Mouse (Mus musculus) kidney, adult 11 months (tissue): ENCODE results near the gene Kdm5d.

ENCODE experiments used
- DNase-seq: peaks from one replicate; pipeline ENCODE4 v3.0.0; 2022

Gene Kdm5d

DNA sequence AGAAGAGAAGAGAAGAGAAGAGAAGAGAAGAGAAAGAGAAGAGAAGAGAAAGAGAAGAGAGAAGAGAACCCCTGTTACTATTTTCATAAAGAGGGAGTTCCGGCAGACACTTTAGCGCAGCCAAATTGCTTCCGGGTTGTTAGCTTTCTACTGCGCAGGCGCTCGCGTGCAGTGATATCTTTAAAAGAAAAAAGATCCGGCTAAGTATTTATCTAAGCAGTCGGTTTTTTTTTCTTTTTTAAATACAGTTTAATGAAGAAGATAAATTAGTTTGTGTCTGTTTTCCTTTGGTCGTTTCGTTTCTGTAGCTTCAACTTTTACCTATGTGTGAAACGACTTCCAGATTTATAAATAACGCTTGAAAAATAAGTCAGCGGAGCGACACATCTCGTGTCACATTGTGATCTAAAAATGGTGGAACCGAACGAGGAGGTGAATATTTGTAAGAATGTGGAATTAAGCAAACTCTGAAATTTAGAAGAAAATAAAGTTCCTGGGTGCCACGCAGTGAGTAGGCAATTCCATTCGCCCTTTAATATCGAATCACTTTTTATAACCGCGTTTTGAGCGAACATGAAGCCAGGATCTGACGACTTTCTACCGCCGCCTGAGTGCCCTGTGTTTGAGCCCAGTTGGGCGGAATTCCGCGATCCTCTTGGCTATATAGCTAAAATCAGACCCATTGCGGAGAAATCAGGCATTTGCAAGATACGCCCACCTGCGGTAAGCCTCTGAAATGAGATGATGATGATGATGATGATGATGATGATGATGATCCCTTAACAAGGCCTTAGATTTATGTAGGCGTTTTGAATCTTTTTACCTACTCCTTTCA, at the start of gene Kdm5d:
Gene Kdm5d (plus strand): TSS at position 396 of the 835 bp plus-strand sequence.
- DNase-seq = no peak

DNA sequence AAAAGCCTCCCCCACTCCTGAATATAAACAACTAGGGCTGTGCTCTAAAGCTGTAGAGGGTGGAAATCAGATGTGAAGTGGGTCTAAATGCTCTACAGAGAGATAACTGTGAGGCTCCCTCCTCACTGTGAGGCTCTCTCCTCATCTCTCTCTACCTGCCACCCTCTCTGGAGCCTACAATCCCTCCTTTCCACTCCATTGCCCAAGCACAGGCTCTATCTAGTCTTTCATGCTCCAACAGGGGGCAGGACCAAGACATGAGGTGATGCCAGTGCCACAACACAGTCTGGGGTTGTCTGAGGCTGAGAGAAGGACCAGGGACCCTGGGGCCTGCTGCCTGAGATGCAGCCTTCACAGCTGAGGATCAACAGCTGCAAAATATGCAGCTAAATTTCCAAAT, 25.2 kb upstream of the Kdm5d start:
- DNase-seq = no peak

DNA sequence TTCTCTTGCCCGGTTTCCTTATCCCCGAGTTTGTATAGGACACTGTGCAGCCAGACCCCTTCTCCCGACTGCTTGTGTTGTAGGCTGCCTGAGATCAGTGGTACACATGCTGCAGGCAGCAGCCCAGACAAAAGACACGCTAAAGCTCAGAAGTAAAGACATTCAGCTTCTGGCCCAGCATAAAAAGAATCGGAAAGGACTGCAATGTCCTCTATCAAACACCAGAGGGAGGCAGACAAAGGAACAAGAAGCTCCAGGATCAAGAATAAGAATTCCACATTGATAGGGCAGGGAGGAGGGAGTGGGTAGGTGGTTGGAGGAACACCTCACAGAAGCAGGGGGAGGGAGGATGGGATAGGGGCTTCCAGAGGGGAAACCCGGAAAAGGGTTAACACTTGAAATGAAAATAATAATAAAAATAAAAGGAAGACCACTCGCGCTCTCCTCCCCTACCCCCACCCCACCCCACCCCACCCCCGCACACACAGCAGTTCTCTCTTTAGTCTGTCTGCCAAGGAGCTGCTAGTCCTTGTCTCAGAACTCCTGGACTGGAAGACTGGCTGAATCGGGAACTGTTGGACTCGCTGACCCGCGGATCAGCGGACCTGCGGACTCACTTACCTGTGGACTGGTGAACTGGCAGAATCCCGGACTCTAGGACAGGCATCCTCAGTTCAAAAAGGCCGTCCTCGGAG, 24.6 kb upstream of the Kdm5d start:
- DNase-seq = no peak
